Mouse (Mus musculus): ENCODE data around the gene Isoc2a.

- TF ChIP-seq CTCF (IDR thresholded peaks at IDR 0.05; ENCODE audit: control insufficient read depth, insufficient read depth, insufficient replicate concordance, low read depth, low read length) (no peak), POLR2A (IDR thresholded peaks at IDR 0.05; ENCODE audit: control insufficient read depth, low read depth, low read length) (no peak)
Observed at GRCm38 (mm10) chr7:4915007-4915665, 38.2 kb downstream of the Isoc2a start, which contains the start of gene Zfp628.

Data from testis, adult 2 months (tissue).